Mouse (Mus musculus) stomach, embryonic 14.5 days (tissue): Measurements from ENCODE around the gene Aim2. TPM values are rescaled to one million over a fixed set of nuclear protein-coding genes. Genes with fewer than 3 reads are reported as not detected.
A peak's percentile ranks its signal among the peaks of the same experiment; 100 is the strongest.

Experiments used
- ATAC-seq: fragments of 200-750 bp; cut with Nextera tagmentation; 2 replicates; pipeline ENCODE4 v1.8.0; 2017; ENCODE audit warnings: low read depth, moderate TSS enrichment; ENCODE audit not compliant: insufficient number of reproducible peaks, insufficient read depth, low FRiP score
- H3K27ac ChIP-seq: fragments of 300-500 bp; sonication (generic); 2 replicates; pipeline ENCODE4 v1.5.1; 2014; ENCODE audit warnings: mild to moderate bottlenecking, low read length, moderate library complexity, mixed read lengths
- H3K27me3 ChIP-seq: fragments of 300-500 bp; sonication (generic); 2 replicates; pipeline ENCODE4 v1.6.1; 2014; ENCODE audit warnings: low read length, control low read depth, mixed read lengths; ENCODE audit not compliant: control insufficient read depth, insufficient read depth
- H3K36me3 ChIP-seq: fragments of 300-500 bp; sonication (generic); 2 replicates; pipeline ENCODE4 v1.6.1; 2014; ENCODE audit warnings: mild to moderate bottlenecking, control low read depth, low read length, moderate library complexity, mixed read lengths; ENCODE audit not compliant: control insufficient read depth, insufficient read depth
- H3K4me1 ChIP-seq: fragments of 300-500 bp; sonication (generic); 2 replicates; pipeline ENCODE4 v1.6.1; 2014; ENCODE audit warnings: low read length, control low read depth, mixed read lengths; ENCODE audit not compliant: control insufficient read depth, insufficient read depth
- H3K4me2 ChIP-seq: fragments of 300-500 bp; sonication (generic); replicated peaks from 2 replicates; pipeline ENCODE4 v1.6.1; 2014; ENCODE audit warnings: low read depth, low read length, control low read depth
- H3K4me3 ChIP-seq: fragments of 300-500 bp; sonication (generic); 2 replicates; pipeline ENCODE4 v1.5.1; 2014; ENCODE audit warnings: low read depth, low read length, control low read depth
- H3K9ac ChIP-seq: fragments of 300-500 bp; sonication (generic); replicated peaks from 2 replicates; pipeline ENCODE4 v1.6.1; 2014; ENCODE audit warnings: low read depth, mild to moderate bottlenecking, control low read depth, low read length, moderate library complexity, mixed read lengths
- H3K9me3 ChIP-seq: fragments of 300-500 bp; sonication (generic); 2 replicates; pipeline ENCODE4 v1.6.1; 2016; ENCODE audit warnings: low read depth, low read length, control low read depth; ENCODE audit not compliant: control insufficient read depth
- WGBS: fragments of 180-500 bp; shearing (Covaris S2); extraction: QIAGEN DNeasy Blood & Tissue Kit; methylation state at CpG from one replicate; pipeline ENCODE4 v1.1.7; 2014; 5-methylcytosine and 5-hydroxymethylcytosine counted together
- polyA plus RNA-seq: library from polyadenylated mRNA; unstranded; fragments of >200 nt; fragmentation: Nextera tagmentation; extraction: Ambion mirVana; gene quantifications from 2 replicates; pipeline ENCODE4 v1.2.1, GENCODE M21; 2014

The Aim2 gene
- polyA plus RNA-seq, 1 experiment from 2014 or later: 2.2 TPM

DNA sequence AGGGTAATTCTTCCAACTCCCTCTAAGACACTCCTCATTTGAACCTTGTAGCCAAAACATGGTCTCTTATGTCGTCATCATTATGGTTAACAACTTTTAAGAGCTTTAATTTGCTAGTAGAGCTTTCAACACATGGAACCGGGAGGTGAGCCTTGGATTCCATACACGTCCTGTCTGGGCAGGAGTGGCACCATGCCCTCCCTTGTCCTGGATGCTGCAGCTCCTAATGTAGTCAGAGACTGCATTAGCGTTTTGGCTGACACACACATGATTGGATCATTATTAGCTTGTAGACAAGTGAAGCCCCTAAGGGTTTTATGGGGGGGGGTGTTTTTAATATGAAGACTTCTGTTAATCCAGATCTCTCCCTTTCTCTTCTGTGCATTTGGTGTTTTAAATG is 25.7 kb upstream of the Aim2 start:
- H3K9ac ChIP-seq: no peak overlapping the region
- H3K4me2 ChIP-seq: no peak overlapping the region
- H3K27me3 ChIP-seq: no peaks in the 10 kb centered on the region
- H3K9me3 ChIP-seq: no peaks in the 10 kb centered on the region
- ATAC-seq: no peak
- H3K4me1 ChIP-seq: no peaks in the 10 kb centered on the region
- H3K27ac ChIP-seq: no peak overlapping the region
- no peak overlapping the region for H3K4me3 ChIP-seq
- H3K36me3 ChIP-seq: no peaks in the 10 kb centered on the region
- WGBS: 61% methylated on average over 4 of the region's 4 CpGs

- Histone ChIP-seq H3K4me1 (no peaks in the 10 kb centered on the region), H3K9me3 (no peaks in the 10 kb centered on the region), H3K27ac (no peak overlapping the region), H3K27me3 (no peaks in the 10 kb centered on the region), H3K36me3 (no peaks in the 10 kb centered on the region), H3K4me3 (no peak overlapping the region), H3K4me2 (no peak overlapping the region), H3K9ac (no peak overlapping the region)
- ATAC-seq: no peak
- 94% methylated on average over 1 of the region's 1 CpGs for WGBS
These were observed 25.3 kb upstream of the Aim2 start for GRCm38 (mm10) chr1:173325395-173325794.

- H3K4me1 ChIP-seq: no peaks in the 10 kb centered on the region
- 62% methylated on average over 1 of the region's 1 CpGs for WGBS
- H3K9ac ChIP-seq: no peak overlapping the region
- no peak overlapping the region for H3K27ac ChIP-seq
- H3K9me3 ChIP-seq: no peaks in the 10 kb centered on the region
- H3K4me2 ChIP-seq: no peak overlapping the region
- no peak overlapping the region for H3K4me3 ChIP-seq
- H3K27me3 ChIP-seq: no peaks in the 10 kb centered on the region
- no peaks in the 10 kb centered on the region for H3K36me3 ChIP-seq
- no peak for ATAC-seq
These were observed 24.1 kb upstream of the Aim2 start for GRCm38 (mm10) chr1:173326552-173326951.

- ATAC-seq: no peak
- H3K9ac ChIP-seq: no peak overlapping the region
- H3K36me3 ChIP-seq: no peaks in the 10 kb centered on the region
- no peak overlapping the region for H3K4me3 ChIP-seq
- H3K27ac ChIP-seq: no peak overlapping the region
- no peak overlapping the region for H3K4me2 ChIP-seq
- WGBS: 69% methylated on average over 8 of the region's 8 CpGs
- no peaks in the 10 kb centered on the region for H3K27me3 ChIP-seq
- no peaks in the 10 kb centered on the region for H3K9me3 ChIP-seq
- H3K4me1 ChIP-seq: no peaks in the 10 kb centered on the region
These were observed 22.2 kb upstream of the Aim2 start for GRCm38 (mm10) chr1:173328446-173328845.

DNA sequence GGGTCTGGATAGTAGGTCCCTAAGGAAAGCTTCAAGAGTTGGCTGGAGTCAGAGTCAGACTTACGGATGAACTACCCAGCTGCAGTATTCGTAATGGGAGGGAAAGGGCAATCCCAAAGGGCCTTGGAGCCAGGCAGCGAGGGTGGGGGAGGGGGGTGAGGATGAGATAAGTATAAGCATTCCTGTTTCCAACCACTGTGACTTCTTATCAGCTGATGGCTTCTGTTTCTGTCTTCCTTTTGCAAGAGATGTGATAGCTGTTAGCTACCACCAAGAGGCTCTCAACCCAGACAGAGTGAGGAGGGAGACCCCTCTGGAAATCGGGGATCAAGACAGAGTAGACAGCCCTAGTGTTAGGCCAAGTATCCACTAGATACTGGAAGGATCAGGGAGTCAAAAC is 21.5 kb upstream of the Aim2 start:
- ATAC-seq: peak; percentile 28; the same call in 1 of the 2 replicates
- Histone ChIP-seq H3K9me3 (no peaks in the 10 kb centered on the region), H3K4me1 (no peaks in the 10 kb centered on the region), H3K9ac (no peak overlapping the region), H3K27me3 (no peaks in the 10 kb centered on the region), H3K27ac (no peak overlapping the region), H3K4me2 (no peak overlapping the region), H3K36me3 (no peaks in the 10 kb centered on the region), H3K4me3 (no peak overlapping the region)
- 34% methylated on average over 4 of the region's 4 CpGs for WGBS

- Histone ChIP-seq H3K9ac (no peak overlapping the region), H3K9me3 (no peaks in the 10 kb centered on the region), H3K4me2 (no peak overlapping the region), H3K27ac (no peak overlapping the region), H3K4me3 (no peak overlapping the region), H3K27me3 (no peaks in the 10 kb centered on the region), H3K36me3 (no peaks in the 10 kb centered on the region), H3K4me1 (no peaks in the 10 kb centered on the region)
- 71% methylated on average over 5 of the region's 5 CpGs for WGBS
- ATAC-seq: no peak
These were observed 20.9 kb upstream of the Aim2 start for GRCm38 (mm10) chr1:173329743-173330142.

- no peaks in the 10 kb centered on the region for H3K4me1 ChIP-seq
- H3K27me3 ChIP-seq: no peaks in the 10 kb centered on the region
- no peak overlapping the region for H3K4me2 ChIP-seq
- no peak overlapping the region for H3K4me3 ChIP-seq
- H3K9ac ChIP-seq: no peak overlapping the region
- no peak overlapping the region for H3K27ac ChIP-seq
- H3K9me3 ChIP-seq: no peaks in the 10 kb centered on the region
- 87% methylated on average over 5 of the region's 5 CpGs for WGBS
- H3K36me3 ChIP-seq: no peaks in the 10 kb centered on the region
- ATAC-seq: no peak
These were observed 18.3 kb upstream of the Aim2 start for GRCm38 (mm10) chr1:173332418-173332817.

DNA sequence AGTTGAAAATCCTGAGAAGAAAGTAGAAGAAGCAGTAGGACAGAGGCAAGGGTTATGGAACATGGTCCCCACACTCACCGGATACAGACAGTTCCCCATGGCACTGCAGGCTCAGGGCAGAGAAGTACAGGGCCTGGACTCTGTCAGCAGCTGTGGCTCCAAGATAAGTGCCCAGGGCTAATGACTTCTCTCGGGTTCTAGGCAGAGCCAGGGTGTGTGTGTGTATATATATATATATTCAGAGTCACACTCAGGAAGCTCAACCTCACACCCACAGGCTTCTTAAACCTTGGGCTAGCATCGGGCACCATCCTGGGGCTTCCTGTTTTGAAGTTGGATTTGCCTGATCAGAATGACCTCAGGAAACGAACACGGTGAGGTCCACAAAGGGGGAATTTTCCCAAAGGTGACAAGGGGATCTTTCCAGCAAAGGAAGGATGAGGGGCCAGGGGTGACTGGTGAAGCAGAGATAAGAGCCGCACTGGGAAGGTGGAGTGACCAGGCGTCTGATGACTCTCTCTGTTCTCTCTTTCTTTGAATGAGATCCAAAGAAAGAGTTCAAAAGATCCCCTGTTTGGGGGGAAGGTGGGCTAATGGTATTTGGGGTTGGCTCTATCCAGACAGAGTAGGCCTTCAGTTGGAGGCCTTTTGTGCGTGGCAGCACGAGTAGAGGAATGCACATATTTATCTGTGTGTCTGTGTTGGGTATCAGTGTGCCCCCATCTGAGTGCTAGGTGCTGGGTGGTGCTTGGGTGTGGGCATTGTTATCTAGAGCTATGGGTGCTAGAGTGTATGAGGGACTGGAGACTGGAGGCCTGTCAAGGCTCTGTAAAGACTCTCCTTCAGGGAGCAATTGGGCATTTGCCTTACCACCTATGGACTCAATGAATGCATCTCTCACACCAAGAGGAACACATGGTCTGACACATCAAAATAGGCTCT is 17.1 kb upstream of the Aim2 start, which contains the start of gene Ackr1:
Gene Ackr1 (minus strand): TSS at position 439 of the 942 bp plus-strand sequence.
- Histone ChIP-seq H3K27ac (no peak within 1 kb of the TSS), H3K27me3 (no peaks in the 10 kb centered on the region), H3K4me3 (no peak within 1 kb of the TSS), H3K9me3 (no peaks in the 10 kb centered on the region), H3K4me1 (no peaks in the 10 kb centered on the region), H3K4me2 (no peak within 1 kb of the TSS), H3K36me3 (no peaks in the 10 kb centered on the region), H3K9ac (no peak within 1 kb of the TSS)
- peak; percentile 77; the same call in 1 of the 2 replicates for ATAC-seq
- WGBS: 58% methylated on average over 9 of the region's 9 CpGs
